Mouse (Mus musculus) retina, postnatal 1 day (tissue): Measurements from ENCODE around the gene Olfr890.
"Not testable (repeated sequence)": the region's sequence is repeated elsewhere in the genome, so short reads cannot be mapped to it uniquely, and the experiment has no call there.

Source experiments
- DNase-seq: peaks from one replicate; pipeline ENCODE4 v3.0.0-alpha.2; 2012

Olfr890 gene

GRCm38 (mm10) chr9:38142217-38142616 is at the start of gene Olfr890:
Gene Olfr890 (plus strand): TSS chr9:38142517.
- no peak for DNase-seq

GRCm38 (mm10) chr9:38107828-38108227 is 34.5 kb upstream of the Olfr890 start, which contains the start of gene Olfr888:
Gene Olfr888 (plus strand): TSS chr9:38108128.
- no peak for DNase-seq

GRCm38 (mm10) chr9:38114898-38115297 is 27.4 kb upstream of the Olfr890 start, which contains the start of gene Olfr889:
Gene Olfr889 (plus strand): TSS chr9:38115198.
- DNase-seq, result no peak

GRCm38 (mm10) chr9:38168341-38168740 is 26.0 kb downstream of the Olfr890 start:
- DNase-seq, result not testable (repeated sequence)

GRCm38 (mm10) chr9:38180721-38181120 is 38.4 kb downstream of the Olfr890 start, which contains the start of gene Olfr891:
Gene Olfr891 (minus strand): TSS chr9:38180821.
- no peak for DNase-seq
